Mouse (Mus musculus) neutrophil, adult 83 days (primary cell): Measurements from ENCODE around the gene Ctcf. TPM values are rescaled to one million over a fixed set of nuclear protein-coding genes. Genes with fewer than 3 reads are reported as not detected.

ENCODE experiments used
- total RNA-seq, 2 experiments: library from RNA; stranded (reverse); gene quantifications; one replicate each; pipeline ENCODE4 v1.2.4; 2023

Ctcf gene
- 100 to 1,000 TPM in 1 of 2 experiments, 10 to 100 TPM in 1; 89.8 to 102 TPM for total RNA-seq

DNA sequence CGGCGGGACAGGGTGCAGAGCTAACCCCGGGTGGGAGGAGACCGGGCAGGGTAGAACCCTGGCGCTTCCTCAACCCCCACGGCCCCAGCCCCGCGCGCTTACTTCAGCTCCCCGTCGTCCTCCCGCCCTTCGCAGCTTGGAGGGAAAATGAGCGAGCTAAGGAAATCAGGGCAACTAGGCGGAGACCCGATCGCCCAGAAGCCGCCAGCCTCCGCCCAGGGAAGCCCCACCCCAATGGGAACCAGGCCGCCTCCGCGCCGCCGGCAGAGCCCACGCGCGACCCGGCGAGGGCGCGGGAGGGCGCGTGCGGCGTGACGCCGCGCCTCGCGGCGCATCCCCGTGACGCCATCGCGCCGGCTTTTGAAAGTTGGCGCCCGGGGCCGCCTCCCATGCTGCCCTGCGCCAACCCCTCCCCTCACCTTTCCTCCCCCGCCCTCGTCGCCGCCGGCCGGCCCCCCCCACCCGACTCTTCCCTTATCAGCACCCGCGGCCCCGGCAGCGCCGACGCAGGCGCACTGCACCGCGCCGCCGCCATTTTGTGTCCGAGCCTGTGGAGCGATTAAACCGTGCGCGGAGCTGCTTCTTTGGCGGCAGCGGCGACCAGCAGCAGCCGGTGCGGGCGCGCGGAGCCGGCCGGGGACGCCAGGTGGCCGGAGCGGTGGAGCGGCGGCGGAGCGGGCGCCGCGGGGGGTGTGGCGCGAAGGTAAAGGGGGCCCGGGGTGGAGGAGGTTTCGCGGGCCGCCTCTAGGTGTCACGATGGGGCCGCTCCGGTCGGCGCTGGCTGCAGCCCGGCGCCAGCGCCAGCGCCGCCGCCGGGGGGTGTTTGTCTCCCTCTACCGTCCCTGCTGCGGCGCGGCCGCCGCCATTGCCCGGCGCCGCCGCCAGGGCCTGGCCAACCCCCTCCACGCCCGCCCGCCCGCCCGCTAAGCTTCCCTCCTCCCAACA is at the start of gene Ctcf:
Gene Ctcf, plus strand, starts transcription at position 551 of the 945 bp plus-strand sequence.

GRCm38 (mm10) chr8:105604804-105605381 is 31.5 kb upstream of the Ctcf start, which contains the start of gene Ripor1:
Gene Ripor1, plus strand, starts transcription at chr8:105605255.

GRCm38 (mm10) chr8:105636963-105637510 is 669 bp downstream of the Ctcf start, which contains the start of gene Agrp:
Gene Agrp, minus strand, starts transcription at chr8:105637393.

GRCm38 (mm10) chr8:105685796-105686308 is 49.5 kb downstream of the Ctcf start, which contains the start of gene Carmil2:
Gene Carmil2, plus strand, starts transcription at chr8:105686274.

GRCm38 (mm10) chr8:105700966-105701824 is 64.8 kb downstream of the Ctcf start, which contains the start of the genes Acd and Pard6a:
Gene Acd, minus strand, starts transcription at chr8:105701102.
Gene Pard6a, plus strand, starts transcription at chr8:105701148.

GRCm38 (mm10) chr8:105707498-105708403 is 71.4 kb downstream of the Ctcf start, which contains the start of the genes 4933405L10Rik and Enkd1:
Gene 4933405L10Rik, plus strand, starts transcription at chr8:105707655.
Gene Enkd1, minus strand, starts transcription at chr8:105708210.

Other genes with a start within 250 kb of the Ctcf start
- under 1 TPM in 1 of 2 experiments, not detected in 1; 0.13 TPM for gene Kctd19, start 223.1 kb upstream of the Ctcf start, total RNA-seq
- under 1 TPM in 1 of 2 experiments, not detected in 1; 0.24 TPM for gene Lrrc36, start 223.0 kb upstream of the Ctcf start, total RNA-seq
- 1 to 10 TPM; 6.6 to 8.5 TPM for gene Tppp3, start 165.0 kb upstream of the Ctcf start, total RNA-seq
- gene Zdhhc1, start 139.7 kb upstream of the Ctcf start, total RNA-seq: 1 to 10 TPM; 1.1 to 2.7 TPM
- not detected for gene Hsd11b2, start 117.8 kb upstream of the Ctcf start, total RNA-seq
- gene Atp6v0d1, start 70.5 kb upstream of the Ctcf start, total RNA-seq: 100 to 1,000 TPM; 144 to 160 TPM
- gene Ripor1, start 31.3 kb upstream of the Ctcf start, total RNA-seq: 10 to 100 TPM; 16.3 to 18.2 TPM
- under 1 TPM in 1 of 2 experiments, not detected in 1; 0.66 TPM for gene Agrp, start 825 bp downstream of the Ctcf start, total RNA-seq
- 10 to 100 TPM in 1 of 2 experiments, 1 to 10 TPM in 1; 9.1 to 10.2 TPM for gene Carmil2, start 49.7 kb downstream of the Ctcf start, total RNA-seq
- 10 to 100 TPM; 28.2 to 31.5 TPM for gene Acd, start 64.5 kb downstream of the Ctcf start, total RNA-seq
- 1 to 10 TPM; 6.2 to 9.9 TPM for gene Pard6a, start 64.6 kb downstream of the Ctcf start, total RNA-seq
- gene 4933405L10Rik, start 71.1 kb downstream of the Ctcf start, total RNA-seq: not detected
- 10 to 100 TPM in 1 of 2 experiments, 1 to 10 TPM in 1; 8.0 to 10.5 TPM for gene Enkd1, start 71.6 kb downstream of the Ctcf start, total RNA-seq
- 1 to 10 TPM; 1.1 to 1.4 TPM for gene Gfod2, start 122.1 kb downstream of the Ctcf start, total RNA-seq
- gene Ranbp10, start 190.8 kb downstream of the Ctcf start, total RNA-seq: 10 to 100 TPM; 23.7 to 27.3 TPM
- gene Tsnaxip1, start 191.2 kb downstream of the Ctcf start, total RNA-seq: not detected
- 10 to 100 TPM; 15.2 to 21.5 TPM for gene Cenpt, start 216.7 kb downstream of the Ctcf start, total RNA-seq
- 10 to 100 TPM; 35.7 to 39.1 TPM for gene Thap11, start 218.6 kb downstream of the Ctcf start, total RNA-seq
- 10 to 100 TPM; 15.1 to 22.8 TPM for gene Nutf2, start 224.0 kb downstream of the Ctcf start, total RNA-seq
- 10 to 100 TPM; 36.1 to 38.5 TPM for gene Edc4, start 244.3 kb downstream of the Ctcf start, total RNA-seq